Mouse (Mus musculus): Measurements from ENCODE around the gene Mapkapk2.

GRCm38 (mm10) chr1:131090261-131090660 is 7.4 kb downstream of the Mapkapk2 start:
- TF ChIP-seq POLR2A (IDR thresholded peaks at IDR 0.05; ENCODE audit: borderline replicate concordance, extremely low read depth, low read depth, low read length) (no peak), CTCF (IDR thresholded peaks at IDR 0.05; ENCODE audit: insufficient read depth, low read length) (no peak)
